Mouse (Mus musculus) forebrain, embryonic 14.5 days (tissue): Measurements from ENCODE around the gene Bhlhe40. TPM values are rescaled to one million over a fixed set of nuclear protein-coding genes. Genes with fewer than 3 reads are reported as not detected.

Source experiments
- ATAC-seq: fragments of 200-750 bp; cut with Nextera tagmentation; 2 replicates; pipeline ENCODE4 v1.8.0; 2017; ENCODE audit warnings: mild to moderate bottlenecking, moderate library complexity
- DNase-seq: peaks from one replicate; pipeline ENCODE4 v3.0.0-alpha.2; 2015; ENCODE audit warnings: low spot score
- H3K27ac ChIP-seq: fragments of 300-500 bp; sonication (generic); 2 replicates; pipeline ENCODE4 v1.5.1; 2014; ENCODE audit warnings: low read depth, mild to moderate bottlenecking, control low read depth, low read length, moderate library complexity
- H3K27me3 ChIP-seq: fragments of 300-500 bp; sonication (generic); replicated peaks from 2 replicates; pipeline ENCODE4 v1.6.1; 2014; ENCODE audit warnings: low read length, control low read depth, mixed read lengths; ENCODE audit not compliant: control insufficient read depth, insufficient read depth
- H3K36me3 ChIP-seq: fragments of 300-500 bp; sonication (generic); 2 replicates; pipeline ENCODE4 v1.6.1; 2014; ENCODE audit warnings: low read length, control low read depth; ENCODE audit not compliant: control insufficient read depth, insufficient read depth
- H3K4me1 ChIP-seq: fragments of 300-500 bp; sonication (generic); 2 replicates; pipeline ENCODE4 v1.6.1; 2014; ENCODE audit warnings: antibody characterized with exemption, low read length, control low read depth; ENCODE audit not compliant: control insufficient read depth, insufficient read depth
- H3K4me2 ChIP-seq: fragments of 300-500 bp; sonication (generic); 2 replicates; pipeline ENCODE4 v1.6.1; 2014; ENCODE audit warnings: mild to moderate bottlenecking, control low read depth, low read length
- H3K4me3 ChIP-seq: fragments of 300-500 bp; sonication (generic); 2 replicates; pipeline ENCODE4 v1.5.1; 2014; ENCODE audit warnings: low read depth, low read length, control low read depth
- H3K9ac ChIP-seq: fragments of 300-500 bp; sonication (generic); 2 replicates; pipeline ENCODE4 v1.6.1; 2014; ENCODE audit warnings: mild to moderate bottlenecking, low read length, control low read depth, moderate library complexity
- H3K9me3 ChIP-seq: fragments of 300-500 bp; sonication (generic); replicated peaks from 2 replicates; pipeline ENCODE4 v1.6.1; 2016; ENCODE audit warnings: low read length, control low read depth, mixed read lengths; ENCODE audit not compliant: control insufficient read depth
- WGBS: fragments of 180-500 bp; shearing (Covaris S2); extraction: QIAGEN DNeasy Blood & Tissue Kit; methylation state at CpG from one replicate; pipeline ENCODE4 v1.1.7; 2014; 5-methylcytosine and 5-hydroxymethylcytosine counted together
- polyA plus RNA-seq: library from polyadenylated mRNA; unstranded; fragments of >200 nt; fragmentation: Nextera tagmentation; extraction: Ambion mirVana; gene quantifications from 2 replicates; pipeline ENCODE4 v1.2.1, GENCODE M21; 2014

The Bhlhe40 gene
- polyA plus RNA-seq, 1 experiment from 2014 or later, result 5.0 TPM

DNA sequence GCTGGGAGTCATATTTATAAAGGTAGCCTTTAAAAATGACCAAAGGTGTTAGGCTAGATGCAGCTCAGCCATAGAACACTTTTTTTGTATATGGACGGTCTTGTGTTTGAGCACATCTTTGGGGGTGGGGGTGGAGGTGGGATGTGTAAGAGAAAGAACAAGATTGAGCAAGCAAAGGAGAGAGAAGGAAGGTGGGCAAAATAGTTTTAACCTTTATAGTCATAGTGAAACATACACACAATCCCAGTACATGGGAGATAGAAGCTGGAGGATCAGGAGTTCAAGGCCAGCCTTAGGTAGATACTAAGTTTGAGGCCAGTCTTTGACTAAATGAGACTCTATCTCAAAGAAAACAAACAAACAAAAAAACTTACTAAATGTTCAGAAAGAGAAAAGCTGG, 42.7 kb downstream of the Bhlhe40 start:
- 89% methylated on average over 1 of the region's 1 CpGs for WGBS
- Histone ChIP-seq H3K4me1 (0 out of 2 replicates have a peak, but pooled peaks cover 5% of the 10 kb centered on the region), H3K9me3 (no peaks in the 10 kb centered on the region), H3K9ac (no peak overlapping the region), H3K36me3 (no peaks in the 10 kb centered on the region), H3K27me3 (no peaks in the 10 kb centered on the region), H3K4me3 (no peak overlapping the region), H3K27ac (no peak overlapping the region), H3K4me2 (no peak overlapping the region)
- ATAC-seq, result no peak
- no peak for DNase-seq

DNA sequence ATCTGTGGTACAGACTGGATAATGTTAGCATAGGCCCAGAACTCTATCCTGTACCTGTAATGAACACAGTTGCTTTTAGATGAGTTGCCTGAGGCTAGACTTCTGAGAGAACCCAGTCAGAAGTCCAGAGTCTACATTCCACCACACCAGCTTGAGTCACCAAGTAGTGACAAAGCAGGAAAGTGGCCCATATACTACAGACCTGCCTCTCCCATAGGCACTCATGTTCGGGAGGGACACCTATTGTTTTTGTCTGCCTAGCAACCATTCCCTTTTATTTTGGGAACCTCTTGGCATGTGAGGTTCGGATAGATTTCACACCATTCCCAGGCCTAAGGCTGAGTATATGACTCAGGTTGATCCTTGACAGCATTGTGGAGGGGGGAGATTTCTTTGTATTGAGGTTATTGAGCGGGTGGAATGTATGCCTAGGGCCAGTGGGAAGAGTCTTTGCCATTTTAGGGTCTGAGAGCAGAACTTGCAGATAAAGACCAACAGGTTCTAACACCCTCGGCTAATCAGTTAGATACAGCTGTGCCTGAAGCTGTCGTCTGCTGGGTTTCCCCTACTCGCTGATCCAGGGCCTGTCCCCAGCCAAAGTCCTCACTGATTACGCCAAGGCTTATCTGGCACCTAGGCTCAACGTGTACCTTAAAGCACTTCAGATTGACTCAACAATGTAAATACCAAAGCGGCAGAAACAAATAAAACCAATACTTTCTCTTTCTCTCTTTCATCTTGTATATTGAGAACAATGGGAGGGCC, 44.1 kb downstream of the Bhlhe40 start:
- H3K4me1 ChIP-seq, result no peaks in the 10 kb centered on the region; the same call in 1 of the 2 replicates
- ATAC-seq (no peak), DNase-seq (no peak)
- H3K4me2 ChIP-seq, result no peak overlapping the region
- no peak overlapping the region for H3K9ac ChIP-seq
- no peaks in the 10 kb centered on the region for H3K27me3 ChIP-seq
- no peak overlapping the region for H3K4me3 ChIP-seq
- WGBS, result 71% methylated on average over 9 of the region's 9 CpGs
- no peak overlapping the region for H3K27ac ChIP-seq
- H3K9me3 ChIP-seq, result no peaks in the 10 kb centered on the region
- H3K36me3 ChIP-seq, result no peaks in the 10 kb centered on the region

DNA sequence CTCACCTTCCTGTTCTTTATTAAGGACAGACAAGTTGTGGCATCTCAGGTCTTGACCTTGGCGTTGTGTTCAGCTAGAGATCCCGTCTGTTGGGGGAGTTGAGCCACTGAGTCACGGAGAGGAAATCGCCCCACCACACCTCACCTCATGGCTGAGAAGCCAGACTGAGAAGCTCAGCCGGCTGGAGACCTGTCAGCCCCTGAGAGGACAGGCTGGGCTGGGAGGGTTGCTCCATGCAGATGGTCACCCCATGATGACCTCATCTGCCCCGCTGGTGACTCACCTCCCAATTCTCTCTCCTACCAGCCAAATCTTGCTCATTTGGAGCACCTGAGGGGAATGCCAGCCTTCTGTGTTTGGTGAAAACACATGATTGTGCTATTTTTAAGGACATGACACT, 45.5 kb downstream of the Bhlhe40 start:
- ATAC-seq (no peak), DNase-seq (no peak)
- 85% methylated on average over 6 of the region's 6 CpGs for WGBS

DNA sequence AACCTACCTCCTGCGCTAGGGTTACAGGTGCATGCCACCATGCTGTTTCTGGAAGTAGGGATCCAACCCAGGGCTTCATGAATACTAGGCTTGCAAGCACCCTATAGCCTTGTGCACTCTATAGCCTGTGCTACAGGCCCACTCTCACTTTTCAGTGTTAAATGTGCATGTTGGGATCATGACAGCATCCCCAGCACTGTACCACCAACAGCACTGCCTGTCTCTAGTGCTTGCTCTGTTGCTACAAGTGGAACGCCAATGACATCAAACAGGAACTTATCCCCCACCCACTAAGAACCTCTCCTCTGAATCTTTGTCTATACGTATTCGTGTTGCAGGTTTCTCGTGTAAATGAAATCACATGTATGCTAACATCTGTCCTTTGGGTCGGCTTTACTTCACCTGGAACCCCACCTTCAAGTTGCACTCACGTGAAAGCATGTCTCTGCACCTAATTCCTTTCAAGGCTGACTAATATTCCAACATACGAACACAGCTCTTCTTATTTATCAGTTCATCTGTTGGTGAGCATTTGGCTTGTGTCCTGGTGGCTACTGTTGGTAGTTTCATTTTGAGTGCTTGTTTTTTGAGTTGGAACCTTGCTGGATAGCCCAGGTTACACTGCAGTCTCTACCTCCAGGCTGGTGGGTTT, 46.7 kb downstream of the Bhlhe40 start:
- Histone ChIP-seq H3K9ac (no peak overlapping the region), H3K9me3 (no peaks in the 10 kb centered on the region), H3K36me3 (no peaks in the 10 kb centered on the region), H3K27ac (no peak overlapping the region), H3K4me3 (no peak overlapping the region), H3K27me3 (no peaks in the 10 kb centered on the region), H3K4me2 (no peak overlapping the region), H3K4me1 (no peaks in the 10 kb centered on the region; the same call in 1 of the 2 replicates)
- WGBS, result 93% methylated on average over 8 of the region's 8 CpGs
- no peak for DNase-seq
- ATAC-seq, result no peak

More for the DNA sequence above, 45.5 kb downstream of the Bhlhe40 start:
- Histone ChIP-seq H3K36me3 (no peaks in the 10 kb centered on the region), H3K4me2 (no peak overlapping the region), H3K9me3 (no peaks in the 10 kb centered on the region), H3K27ac (no peak overlapping the region), H3K4me1 (no peaks in the 10 kb centered on the region; the same call in 1 of the 2 replicates), H3K9ac (no peak overlapping the region), H3K27me3 (no peaks in the 10 kb centered on the region), H3K4me3 (no peak overlapping the region)

DNA sequence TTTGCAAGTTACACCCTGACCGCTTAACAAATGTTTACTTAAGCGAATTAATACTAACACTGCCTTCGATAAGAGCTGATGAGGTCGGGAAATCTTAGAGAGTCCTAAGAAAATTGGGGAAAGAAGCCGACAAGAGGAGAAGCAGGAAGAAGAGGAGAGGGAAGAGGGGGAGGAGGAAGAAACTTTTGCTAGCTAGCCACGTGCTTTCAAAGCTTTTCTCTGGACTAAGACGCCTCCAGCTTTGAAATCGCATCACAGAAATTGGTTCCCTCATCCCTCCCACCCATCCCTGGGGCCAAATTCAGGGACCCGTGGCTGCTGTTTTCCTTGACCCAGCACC, 48.7 kb downstream of the Bhlhe40 start:
- ATAC-seq (no peak), DNase-seq (no peak)
- peak overlapping the region; percentile 79 for H3K4me2 ChIP-seq
- no peak overlapping the region for H3K27ac ChIP-seq
- H3K9me3 ChIP-seq, result no peaks in the 10 kb centered on the region
- no peaks in the 10 kb centered on the region for H3K36me3 ChIP-seq
- peak overlapping the region; percentile 58; the same call in 1 of the 2 replicates for H3K9ac ChIP-seq
- no peaks in the 10 kb centered on the region; the same call in 1 of the 2 replicates for H3K4me1 ChIP-seq
- H3K4me3 ChIP-seq, result peak overlapping the region; percentile 32
- 16% methylated on average over 9 of the region's 9 CpGs for WGBS
- H3K27me3 ChIP-seq, result no peaks in the 10 kb centered on the region

DNA sequence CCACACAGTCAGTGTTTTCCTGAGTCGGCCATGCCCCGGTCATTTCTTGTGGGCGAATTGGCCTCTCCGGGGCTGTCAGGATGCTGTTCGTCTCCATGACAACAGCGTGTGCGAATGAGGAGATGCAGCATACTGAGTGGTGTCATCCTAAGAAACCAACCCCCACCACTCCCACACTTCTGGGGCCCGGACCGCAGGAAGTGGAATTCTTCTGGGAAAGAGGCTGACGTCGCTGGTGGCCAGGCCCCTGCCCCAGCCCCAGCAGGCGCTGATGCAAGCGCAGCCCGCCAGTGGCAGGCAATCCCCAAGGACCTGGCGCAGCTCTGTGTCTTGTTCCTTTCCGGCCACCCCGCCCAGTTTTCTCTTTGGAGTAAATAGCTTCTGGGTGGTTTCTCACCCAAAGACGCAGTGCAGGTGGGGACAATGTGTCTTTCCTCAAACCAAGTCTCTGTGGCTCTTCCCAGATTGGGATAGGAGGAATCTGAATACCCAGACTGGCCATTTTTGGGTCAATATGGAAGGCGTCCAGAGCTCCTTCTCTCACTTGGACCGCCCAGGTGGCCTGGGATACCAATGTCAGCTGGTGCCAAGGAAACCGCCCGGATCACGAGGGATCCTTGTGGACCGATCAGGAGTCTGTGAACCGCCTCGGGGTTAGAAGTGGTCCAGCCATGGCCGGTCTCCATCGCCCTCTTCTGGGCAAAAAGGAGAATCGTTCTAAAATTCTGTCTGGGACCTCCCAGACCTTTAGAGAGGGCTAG, 49.2 kb downstream of the Bhlhe40 start:
- WGBS, result under 1% methylated on average over 29 of the region's 29 CpGs
- H3K9ac ChIP-seq, result peak overlapping the region; percentile 58
- H3K36me3 ChIP-seq, result no peaks in the 10 kb centered on the region
- H3K27ac ChIP-seq, result no peak overlapping the region
- no peaks in the 10 kb centered on the region; the same call in 1 of the 2 replicates for H3K4me1 ChIP-seq
- DNase-seq, result peak; percentile 90
- peak overlapping the region; percentile 32 for H3K4me3 ChIP-seq
- peak; percentile 91 for ATAC-seq
- no peaks in the 10 kb centered on the region for H3K9me3 ChIP-seq
- peak overlapping the region; percentile 79 for H3K4me2 ChIP-seq
- no peaks in the 10 kb centered on the region for H3K27me3 ChIP-seq

DNA sequence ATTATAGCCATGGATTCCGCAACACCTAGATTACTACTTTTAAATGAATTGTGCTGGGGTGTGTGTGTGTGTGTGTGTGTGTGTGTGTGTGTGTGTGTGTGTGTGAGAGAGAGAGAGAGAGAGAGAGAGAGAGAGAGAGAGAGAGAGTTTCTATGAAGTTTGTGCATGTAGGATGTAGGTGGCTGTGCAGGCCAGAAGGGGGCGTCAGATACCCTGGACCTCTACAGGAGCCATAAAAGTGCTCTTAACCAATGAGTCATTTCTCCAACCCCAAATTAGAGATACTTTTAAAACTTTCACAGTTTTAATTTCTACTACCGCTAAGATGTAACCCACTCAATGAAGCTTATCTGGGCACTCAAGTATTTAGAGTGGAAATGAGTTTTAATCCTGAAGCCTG, 50.2 kb downstream of the Bhlhe40 start:
- ATAC-seq (no peak), DNase-seq (no peak)
- no peaks in the 10 kb centered on the region for H3K36me3 ChIP-seq
- 67% methylated on average over 3 of the region's 3 CpGs for WGBS
- H3K9ac ChIP-seq, result no peak overlapping the region
- H3K27ac ChIP-seq, result no peak overlapping the region
- no peak overlapping the region for H3K4me2 ChIP-seq
- no peak overlapping the region for H3K4me3 ChIP-seq
- H3K9me3 ChIP-seq, result no peaks in the 10 kb centered on the region
- no peaks in the 10 kb centered on the region for H3K27me3 ChIP-seq
- H3K4me1 ChIP-seq, result no peaks in the 10 kb centered on the region; the same call in 1 of the 2 replicates

DNA sequence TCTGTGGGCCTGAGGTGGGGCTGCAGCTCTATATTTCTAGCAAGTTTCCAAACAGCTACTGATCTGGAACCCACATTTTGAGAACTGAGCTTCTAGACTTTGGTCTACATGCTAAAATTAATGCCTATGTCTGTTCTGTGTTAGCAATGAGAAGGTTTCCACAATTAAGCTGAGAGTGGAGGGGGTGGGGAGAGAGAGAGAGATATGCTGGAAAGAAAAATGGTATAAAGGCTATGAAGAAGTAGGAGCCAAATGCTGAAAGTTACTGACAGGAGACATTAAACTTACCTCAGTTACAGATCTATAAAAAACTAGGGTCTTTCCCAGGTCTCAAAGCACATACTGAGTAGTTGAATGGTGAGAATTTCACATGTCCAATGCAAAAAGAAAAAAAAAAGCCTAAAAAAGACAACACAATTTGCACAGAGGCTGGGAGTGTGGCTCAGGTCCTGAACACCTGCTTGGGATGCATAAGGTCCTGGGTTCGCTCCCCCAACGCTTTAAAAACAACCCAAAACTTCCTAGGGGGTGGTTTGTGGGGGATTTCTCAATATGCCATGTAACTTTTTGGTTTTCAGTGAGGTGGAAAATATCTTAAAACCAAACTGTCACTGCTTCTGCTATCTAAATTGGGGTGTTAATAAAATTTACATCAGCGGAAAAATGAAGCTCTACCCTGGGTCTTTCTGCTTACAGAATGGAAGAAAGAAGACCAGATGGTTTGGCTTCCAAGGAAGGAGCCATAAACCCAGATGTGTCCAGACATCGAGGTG, 50.9 kb downstream of the Bhlhe40 start:
- H3K4me3 ChIP-seq, result no peak overlapping the region
- 72% methylated on average over 4 of the region's 4 CpGs for WGBS

More for the DNA sequence above, 50.9 kb downstream of the Bhlhe40 start:
- H3K27me3 ChIP-seq, result no peaks in the 10 kb centered on the region
- ATAC-seq, result no peak
- no peak for DNase-seq
- H3K36me3 ChIP-seq, result no peaks in the 10 kb centered on the region
- no peak overlapping the region for H3K27ac ChIP-seq
- H3K9ac ChIP-seq, result no peak overlapping the region
- H3K4me1 ChIP-seq, result no peaks in the 10 kb centered on the region; the same call in 1 of the 2 replicates
- H3K9me3 ChIP-seq, result no peaks in the 10 kb centered on the region
- no peak overlapping the region for H3K4me2 ChIP-seq
